20 mouse cellular contexts compared by ENCODE assay signal in the genomic region with DNA sequence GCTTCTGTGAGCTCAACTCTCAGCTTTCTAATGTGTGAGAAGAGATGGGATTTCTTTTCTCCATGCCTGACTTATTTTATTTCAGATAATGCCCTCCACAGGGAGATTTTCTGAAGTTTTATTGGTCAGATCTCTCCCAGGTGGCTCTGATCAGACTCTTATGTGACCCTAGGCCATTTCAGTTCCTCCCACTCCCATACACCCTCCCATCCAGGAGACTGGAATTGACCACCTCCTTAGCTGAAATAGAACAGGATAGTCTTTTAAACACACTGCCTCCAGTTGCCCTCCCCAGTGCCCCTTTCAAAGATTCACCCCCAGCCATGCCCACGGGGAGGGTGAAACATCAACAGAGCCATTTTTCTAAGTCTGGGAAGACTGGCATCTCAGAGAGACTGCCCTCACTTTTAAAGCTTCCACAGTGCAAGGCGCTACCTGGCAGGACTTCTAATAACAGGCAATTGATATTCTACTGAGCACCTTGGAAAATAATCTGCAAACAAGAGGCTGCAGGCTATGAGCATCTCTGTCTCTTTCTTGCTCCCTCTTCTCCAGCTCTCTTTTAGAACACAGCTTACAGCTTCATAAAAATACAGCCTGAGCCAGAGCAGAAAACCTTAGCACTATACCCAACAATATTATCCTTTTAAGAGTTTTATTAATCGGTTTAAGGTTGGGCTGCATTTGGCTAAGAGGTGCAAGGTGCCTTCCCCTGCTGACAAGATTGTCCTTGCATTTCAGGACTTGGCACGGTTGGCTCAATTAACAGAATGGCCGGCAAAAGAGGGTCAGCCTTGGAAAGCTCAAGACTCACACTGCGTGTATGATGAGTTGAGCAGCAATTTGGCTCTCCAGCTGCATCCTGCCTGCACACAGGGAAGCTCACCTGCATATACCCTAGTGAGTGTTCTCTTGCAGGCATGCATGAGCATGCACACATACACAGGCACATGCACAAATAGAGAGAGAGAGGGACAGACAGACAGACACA.
A peak's percentile ranks its signal among the peaks of the same experiment; 100 is the strongest.
DNase-seq lines count a peak whose midpoint lies in the region; ATAC-seq lines count a peak whose summit lies in the region.
"Had no signal": no experiment of that assay in that cellular context is flagged by ENCODE, and none has a peak within 500 bp of the region (broad histone marks: within the 10 kb centered on the region; RNA-seq: fewer than 3 reads in every experiment).

No protein-coding gene starts in this region.

- peaks cover 4% of the 10 kb centered on the region for H3K4me1 ChIP-seq in forebrain, embryonic 14.5 days (ENCODE audit: control insufficient read depth, insufficient read depth, low read length)
- peaks cover 10% of the 10 kb centered on the region; the same call in 1 of the 2 replicates for H3K4me1 ChIP-seq in forebrain, embryonic 11.5 days (replicated peaks; ENCODE audit: control insufficient read depth, insufficient read depth, low read length)
- peaks cover 48% of the 10 kb centered on the region for H3K4me1 ChIP-seq in hindbrain, embryonic 15.5 days (replicated peaks)
- no peaks in the 10 kb centered on the region; the same call in 1 of the 2 replicates for H3K4me1 ChIP-seq in neural tube, embryonic 14.5 days (ENCODE audit: control insufficient read depth, insufficient read depth, low read length)
- H3K4me1 ChIP-seq: limb, embryonic 13.5 days; liver, embryonic 13.5 days had no signal

- 0 out of 2 replicates have a peak, but pooled peaks cover 2% of the 10 kb centered on the region for H3K27me3 ChIP-seq in forebrain, embryonic 14.5 days (replicated peaks; ENCODE audit: control insufficient read depth, insufficient read depth, low read length)
- 0 out of 2 replicates have a peak, but pooled peaks cover 1% of the 10 kb centered on the region for H3K27me3 ChIP-seq in forebrain, embryonic 11.5 days (ENCODE audit: control insufficient read depth, insufficient read depth, low read length)
- H3K27me3 ChIP-seq in hindbrain, embryonic 15.5 days: no peaks in the 10 kb centered on the region
- no peaks in the 10 kb centered on the region for H3K27me3 ChIP-seq in neural tube, embryonic 14.5 days (ENCODE audit: control insufficient read depth, insufficient read depth, low read length)
- H3K27me3 ChIP-seq: CH12.LX; heart, embryonic 15.5 days; limb, embryonic 13.5 days; liver, embryonic 13.5 days had no signal

- no peaks in the 10 kb centered on the region for H3K9me3 ChIP-seq in forebrain, embryonic 14.5 days (replicated peaks; ENCODE audit: control insufficient read depth, low read length)
- no peaks in the 10 kb centered on the region for H3K9me3 ChIP-seq in forebrain, embryonic 11.5 days (ENCODE audit: control insufficient read depth, low read length)
- no peaks in the 10 kb centered on the region for H3K9me3 ChIP-seq in hindbrain, embryonic 15.5 days
- no peaks in the 10 kb centered on the region for H3K9me3 ChIP-seq in neural tube, embryonic 14.5 days (ENCODE audit: control insufficient read depth, low read length)
- H3K9me3 ChIP-seq: embryonic facial prominence, embryonic 10.5 days; forebrain, embryonic 12.5 days; heart, embryonic 15.5 days; limb, embryonic 13.5 days; liver, embryonic 13.5 days had no signal

- no peaks in the 10 kb centered on the region for H3K36me3 ChIP-seq in forebrain, embryonic 14.5 days (ENCODE audit: control insufficient read depth, insufficient read depth, low read length)
- no peaks in the 10 kb centered on the region for H3K36me3 ChIP-seq in forebrain, embryonic 11.5 days (ENCODE audit: control insufficient read depth, insufficient read depth, low read length)
- no peaks in the 10 kb centered on the region for H3K36me3 ChIP-seq in hindbrain, embryonic 15.5 days
- H3K36me3 ChIP-seq in neural tube, embryonic 14.5 days (ENCODE audit: control insufficient read depth, insufficient read depth, low read length): no peaks in the 10 kb centered on the region
- H3K36me3 ChIP-seq: embryonic facial prominence, embryonic 10.5 days; forebrain, embryonic 12.5 days; heart, embryonic 15.5 days; limb, embryonic 13.5 days; liver, embryonic 13.5 days had no signal

- no peak overlapping the region for H3K9ac ChIP-seq in forebrain, embryonic 14.5 days (ENCODE audit: low read length)
- no peak overlapping the region for H3K9ac ChIP-seq in forebrain, embryonic 11.5 days (ENCODE audit: low read length)
- H3K9ac ChIP-seq in hindbrain, embryonic 15.5 days: no peak overlapping the region
- H3K9ac ChIP-seq in neural tube, embryonic 14.5 days (replicated peaks; ENCODE audit: low read depth, low read length): no peak overlapping the region
- H3K9ac ChIP-seq: forebrain, embryonic 12.5 days; heart, embryonic 15.5 days; limb, embryonic 13.5 days; liver, embryonic 13.5 days; lung, embryonic 14.5 days had no signal

- peak overlapping the region; percentile 44; the same call in 1 of the 2 replicates for H3K27ac ChIP-seq in forebrain, embryonic 14.5 days (ENCODE audit: low read depth, low read length)
- H3K27ac ChIP-seq in forebrain, embryonic 11.5 days (ENCODE audit: low read depth, low read length): no peak overlapping the region
- H3K27ac ChIP-seq in hindbrain, embryonic 15.5 days (replicated peaks): peak overlapping the region; percentile 48
- 0 out of 2 replicates have a peak overlapping the region, but pooled peaks have one; percentile 40 for H3K27ac ChIP-seq in neural tube, embryonic 14.5 days (ENCODE audit: low read depth, low read length)
- H3K27ac ChIP-seq: embryonic facial prominence, embryonic 10.5 days; forebrain, embryonic 12.5 days; heart, adult 2 months; heart, embryonic 15.5 days; limb, embryonic 13.5 days; liver, embryonic 13.5 days had no signal

- no peak for DNase-seq in forebrain, embryonic 14.5 days (ENCODE audit: low spot score)
- no peak for DNase-seq in forebrain, embryonic 11.5 days (ENCODE audit: low spot score)
- DNase-seq in left cerebral cortex, postnatal 4 days: peak; percentile 25
- no peak for DNase-seq in left cerebral cortex, postnatal 36 days (ENCODE audit: low spot score in 2 of 2)
- no peak for DNase-seq in layer of hippocampus, adult 8-10 months (ENCODE audit: low spot score in 2 of 2)
- DNase-seq: heart, adult 2 months; kidney, postnatal 36 days; liver, embryonic 13.5 days; lung, postnatal 36 days; right cerebral cortex, postnatal 4 days; thymus, adult 2 months had no signal

- H3K4me3 ChIP-seq in forebrain, embryonic 14.5 days (ENCODE audit: low read depth, low read length): no peak overlapping the region
- H3K4me3 ChIP-seq in forebrain, embryonic 11.5 days (ENCODE audit: low read depth, low read length): no peak overlapping the region
- no peak overlapping the region for H3K4me3 ChIP-seq in hindbrain, embryonic 15.5 days
- H3K4me3 ChIP-seq in neural tube, embryonic 14.5 days (ENCODE audit: low read depth, low read length): no peak overlapping the region
- H3K4me3 ChIP-seq: embryonic facial prominence, embryonic 10.5 days; forebrain, embryonic 12.5 days; heart, adult 2 months; heart, embryonic 15.5 days; limb, embryonic 13.5 days; liver, embryonic 13.5 days had no signal

- WGBS in forebrain, embryonic 14.5 days: 71% methylated on average over 6 of the region's 6 CpGs
- WGBS in forebrain, embryonic 11.5 days: 73% methylated on average over 6 of the region's 6 CpGs
- WGBS in hindbrain, embryonic 15.5 days: 64% methylated on average over 6 of the region's 6 CpGs
- 71% methylated on average over 6 of the region's 6 CpGs for WGBS in neural tube, embryonic 14.5 days

- intact Hi-C loops in left cerebral cortex, postnatal 4 days (cut with DNase I): no loop called here
- intact Hi-C loops in left cerebral cortex, postnatal 36 days (cut with DNase I): no loop called here

- ATAC-seq in forebrain, embryonic 14.5 days: no peak
- ATAC-seq in forebrain, embryonic 11.5 days (replicated peaks; ENCODE audit: low FRiP score): no peak
- ATAC-seq in hindbrain, embryonic 15.5 days (ENCODE audit: low FRiP score, low read depth): no peak
- ATAC-seq in neural tube, embryonic 14.5 days (ENCODE audit: low read depth): no peak
- ATAC-seq: intestine, postnatal 0 days had no signal

- no peak overlapping the region for H3K4me2 ChIP-seq in forebrain, embryonic 14.5 days (ENCODE audit: low read length)
- no peak overlapping the region for H3K4me2 ChIP-seq in forebrain, embryonic 11.5 days (ENCODE audit: low read depth, low read length, severe bottlenecking)
- H3K4me2 ChIP-seq in hindbrain, embryonic 15.5 days: no peak overlapping the region
- no peak overlapping the region for H3K4me2 ChIP-seq in neural tube, embryonic 14.5 days (ENCODE audit: low read depth, low read length)
- H3K4me2 ChIP-seq: forebrain, embryonic 12.5 days; heart, embryonic 15.5 days; limb, embryonic 13.5 days; liver, embryonic 13.5 days; lung, embryonic 14.5 days had no signal
